Mouse (Mus musculus) gastrocnemius, adult 18-20 months (tissue): ENCODE measurements around the gene Jph4. TPM values are rescaled to one million over a fixed set of nuclear protein-coding genes. Genes with fewer than 3 reads are reported as not detected.

ENCODE experiments used
- DNase-seq: peaks from one replicate; pipeline ENCODE4 v3.0.0; 2021; ENCODE audit warnings: low spot score
- total RNA-seq, 2 experiments: library from RNA; stranded (reverse); gene quantifications; 2 replicates each; pipeline ENCODE4 v1.2.3; 2021

Gene Jph4
- total RNA-seq, 2 experiments from 2014 or later = 0.07 to 0.11 TPM

- DNase-seq = no peak
These were observed 21.5 kb downstream of the Jph4 start for GRCm38 (mm10) chr14:55095263-55095662.

GRCm38 (mm10) chr14:55094704-55095231 lies 22.0 kb downstream of the Jph4 start, which contains the start of gene Thtpa:
Gene Thtpa, plus strand, starts transcription at chr14:55094784.
- DNase-seq = peak; percentile 74

GRCm38 (mm10) chr14:55093927-55094326 lies 22.8 kb downstream of the Jph4 start:
- DNase-seq = no peak

GRCm38 (mm10) chr14:55092011-55092577 lies 24.6 kb downstream of the Jph4 start, which contains the start of gene Zfhx2:
Gene Zfhx2, minus strand, starts transcription at chr14:55092324.
- DNase-seq = peak; percentile 95

GRCm38 (mm10) chr14:55091209-55091865 lies 25.4 kb downstream of the Jph4 start:
- no peak for DNase-seq

GRCm38 (mm10) chr14:55089199-55089947 lies 27.4 kb downstream of the Jph4 start:
- no peak for DNase-seq

- no peak for DNase-seq
These were observed 30.7 kb downstream of the Jph4 start for GRCm38 (mm10) chr14:55086009-55086514.

- DNase-seq = no peak
These were observed 31.3 kb downstream of the Jph4 start for GRCm38 (mm10) chr14:55085324-55086008.

GRCm38 (mm10) chr14:55083481-55083880 lies 33.3 kb downstream of the Jph4 start:
- no peak for DNase-seq

- DNase-seq = no peak
These were observed 35.6 kb downstream of the Jph4 start for GRCm38 (mm10) chr14:55081105-55081504.

- peak; percentile 46 for DNase-seq
These were observed 37.3 kb downstream of the Jph4 start for GRCm38 (mm10) chr14:55079214-55079970.

GRCm38 (mm10) chr14:55078366-55078989 lies 38.3 kb downstream of the Jph4 start:
- DNase-seq = no peak

- no peak for DNase-seq
These were observed 39.0 kb downstream of the Jph4 start for GRCm38 (mm10) chr14:55077481-55078365.

- no peak for DNase-seq
These were observed 39.8 kb downstream of the Jph4 start for GRCm38 (mm10) chr14:55076956-55077355.

GRCm38 (mm10) chr14:55076224-55076623 lies 40.5 kb downstream of the Jph4 start:
- DNase-seq = no peak

- DNase-seq = no peak
These were observed 42.3 kb downstream of the Jph4 start for GRCm38 (mm10) chr14:55074416-55074815.

- no peak for DNase-seq
These were observed 45.0 kb downstream of the Jph4 start for GRCm38 (mm10) chr14:55071756-55072155.

- DNase-seq = no peak
These were observed 50.7 kb downstream of the Jph4 start for GRCm38 (mm10) chr14:55066042-55066441.

- no peak for DNase-seq
These were observed 51.3 kb downstream of the Jph4 start for GRCm38 (mm10) chr14:55065391-55065790.
